Mouse (Mus musculus): Measurements from ENCODE around the gene Scarb1. TPM values are rescaled to one million over a fixed set of nuclear protein-coding genes. Genes with fewer than 3 reads are reported as not detected.

Gene Scarb1
- polyA plus RNA-seq, 1 experiment from 2014 or later = 51.6 TPM

GRCm38 (mm10) chr5:125306824-125307223 is 34.1 kb downstream of the Scarb1 start:
- Histone ChIP-seq H3K27ac (ENCODE audit: low read length) (no peak overlapping the region), H3K9me3 (replicated peaks; ENCODE audit: control insufficient read depth, low read length, poor library complexity, severe bottlenecking) (no peaks in the 10 kb centered on the region), H3K4me1 (ENCODE audit: control insufficient read depth, insufficient read depth, low read length) (0 out of 2 replicates have a peak, but pooled peaks cover 2% of the 10 kb centered on the region), H3K4me3 (ENCODE audit: low read depth, low read length) (no peak overlapping the region), H3K4me2 (ENCODE audit: low read length) (no peak overlapping the region), H3K27me3 (ENCODE audit: control insufficient read depth, insufficient read depth, low read depth, low read length) (no peaks in the 10 kb centered on the region), H3K36me3 (ENCODE audit: control insufficient read depth, insufficient read depth, low read length) (no peaks in the 10 kb centered on the region), H3K9ac (ENCODE audit: low read depth, low read length) (no peak overlapping the region)
- ATAC-seq = no peak
- 77% methylated on average over 13 of the region's 13 CpGs for WGBS

DNA sequence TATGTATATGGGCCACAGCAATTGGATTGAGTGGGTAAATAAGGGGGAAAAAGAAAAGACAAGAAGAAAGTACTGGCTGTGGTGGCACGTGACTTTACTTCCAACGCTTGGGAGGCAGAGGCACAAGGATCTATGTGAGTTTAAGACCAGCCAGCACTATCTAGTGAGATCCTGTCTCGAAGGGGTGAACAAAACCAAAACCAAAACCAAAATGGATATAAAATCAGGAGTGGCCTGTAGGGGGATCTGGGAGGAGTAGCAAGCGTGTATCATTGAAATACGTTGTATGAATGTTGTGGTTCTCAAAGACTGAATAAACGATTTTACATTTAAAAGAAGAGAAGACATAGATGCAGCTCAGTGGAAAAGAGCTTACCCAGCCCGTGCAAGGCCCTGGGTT is 34.5 kb downstream of the Scarb1 start:
- WGBS = 83% methylated on average over 7 of the region's 7 CpGs
- no peak for ATAC-seq
- no peaks in the 10 kb centered on the region for H3K27me3 ChIP-seq (ENCODE audit: control insufficient read depth, insufficient read depth, low read depth, low read length)
- no peaks in the 10 kb centered on the region for H3K9me3 ChIP-seq (replicated peaks; ENCODE audit: control insufficient read depth, low read length, poor library complexity, severe bottlenecking)
- no peak overlapping the region for H3K4me2 ChIP-seq (ENCODE audit: low read length)
- H3K36me3 ChIP-seq (ENCODE audit: control insufficient read depth, insufficient read depth, low read length) = no peaks in the 10 kb centered on the region
- 0 out of 2 replicates have a peak, but pooled peaks cover 2% of the 10 kb centered on the region for H3K4me1 ChIP-seq (ENCODE audit: control insufficient read depth, insufficient read depth, low read length)
- H3K9ac ChIP-seq (ENCODE audit: low read depth, low read length) = no peak overlapping the region
- no peak overlapping the region for H3K27ac ChIP-seq (ENCODE audit: low read length)
- no peak overlapping the region for H3K4me3 ChIP-seq (ENCODE audit: low read depth, low read length)

DNA sequence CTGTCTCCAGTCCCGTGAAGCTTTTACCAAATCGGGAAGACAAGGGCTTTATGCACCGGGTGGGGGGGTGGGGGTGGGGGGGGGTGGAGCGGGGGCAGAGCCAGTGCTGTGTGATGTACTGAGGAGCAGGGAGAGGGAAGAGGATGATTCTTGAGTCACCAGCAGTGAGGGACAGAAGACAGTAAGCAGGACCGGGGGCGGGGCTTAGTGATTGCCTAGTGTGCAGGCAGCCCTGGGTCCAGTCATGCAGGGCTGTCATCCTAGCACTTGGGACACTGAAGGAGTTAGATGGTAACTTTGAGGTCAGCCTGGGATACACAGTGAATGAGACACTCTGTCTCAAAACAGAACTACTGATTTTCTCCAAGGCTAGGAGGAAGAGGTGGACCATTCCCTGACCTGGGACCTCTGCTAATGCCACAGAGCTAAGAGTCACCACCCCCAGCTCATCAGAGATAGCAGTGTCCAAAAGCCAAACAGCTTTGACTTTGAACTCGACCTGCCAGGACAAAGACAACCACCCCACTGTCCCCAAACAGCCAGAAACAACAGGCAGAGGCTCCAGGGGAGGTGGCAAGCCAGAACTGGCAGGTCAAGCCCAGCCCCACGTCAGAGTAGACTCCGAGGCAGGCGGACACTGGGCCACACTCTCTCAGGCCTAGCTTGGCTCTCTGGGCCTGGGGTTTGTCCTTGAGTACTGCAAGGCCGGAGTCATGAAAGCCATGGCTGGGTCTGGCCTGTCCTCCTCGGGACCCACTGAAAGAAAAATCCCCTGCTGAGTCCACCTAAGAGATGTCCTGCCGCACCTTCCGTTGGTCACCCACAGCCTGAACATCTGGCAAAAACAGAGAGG is 35.4 kb downstream of the Scarb1 start:
- Histone ChIP-seq H3K27ac (ENCODE audit: low read length) (no peak overlapping the region), H3K9ac (ENCODE audit: low read depth, low read length) (no peak overlapping the region), H3K9me3 (replicated peaks; ENCODE audit: control insufficient read depth, low read length, poor library complexity, severe bottlenecking) (no peaks in the 10 kb centered on the region), H3K36me3 (ENCODE audit: control insufficient read depth, insufficient read depth, low read length) (no peaks in the 10 kb centered on the region), H3K4me1 (ENCODE audit: control insufficient read depth, insufficient read depth, low read length) (0 out of 2 replicates have a peak, but pooled peaks cover 2% of the 10 kb centered on the region), H3K27me3 (ENCODE audit: control insufficient read depth, insufficient read depth, low read depth, low read length) (no peaks in the 10 kb centered on the region), H3K4me2 (ENCODE audit: low read length) (no peak overlapping the region), H3K4me3 (ENCODE audit: low read depth, low read length) (no peak overlapping the region)
- WGBS = 59% methylated on average over 14 of the region's 14 CpGs
- no peak for ATAC-seq

- Histone ChIP-seq H3K36me3 (ENCODE audit: control insufficient read depth, insufficient read depth, low read length) (peaks cover 6% of the 10 kb centered on the region; the same call in 1 of the 2 replicates), H3K4me3 (ENCODE audit: low read depth, low read length) (no peak overlapping the region), H3K4me1 (ENCODE audit: control insufficient read depth, insufficient read depth, low read length) (0 out of 2 replicates have a peak, but pooled peaks cover 2% of the 10 kb centered on the region), H3K9me3 (replicated peaks; ENCODE audit: control insufficient read depth, low read length, poor library complexity, severe bottlenecking) (no peaks in the 10 kb centered on the region), H3K9ac (ENCODE audit: low read depth, low read length) (no peak overlapping the region), H3K27me3 (ENCODE audit: control insufficient read depth, insufficient read depth, low read depth, low read length) (no peaks in the 10 kb centered on the region), H3K4me2 (ENCODE audit: low read length) (peak overlapping the region; percentile 7; the same call in 1 of the 2 replicates), H3K27ac (ENCODE audit: low read length) (no peak overlapping the region)
- peak; percentile 67; the same call in 1 of the 2 replicates for ATAC-seq
- WGBS = 18% methylated on average over 18 of the region's 18 CpGs
Observed at GRCm38 (mm10) chr5:125304245-125304856, 36.5 kb downstream of the Scarb1 start.

DNA sequence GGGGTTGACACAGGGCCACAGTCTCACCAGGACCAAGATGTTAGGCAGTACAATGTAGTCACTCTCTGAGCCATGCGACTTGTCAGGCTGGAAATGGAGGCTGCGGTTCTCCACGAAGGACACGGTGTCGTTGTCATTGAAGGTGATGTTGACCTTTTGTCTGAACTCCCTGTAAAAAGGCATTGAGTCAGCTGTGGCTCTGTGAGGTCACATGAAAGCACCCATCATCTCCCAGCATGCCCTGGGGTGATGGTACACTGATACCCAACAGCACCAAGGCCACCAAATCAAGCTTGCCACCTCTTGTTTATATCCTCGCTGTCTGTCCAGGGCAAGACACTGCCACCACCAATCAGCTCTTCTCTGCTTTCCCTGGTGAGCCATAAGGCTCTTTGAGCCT is 37.8 kb downstream of the Scarb1 start:
- no peak overlapping the region for H3K27ac ChIP-seq (ENCODE audit: low read length)
- H3K4me1 ChIP-seq (ENCODE audit: control insufficient read depth, insufficient read depth, low read length) = 0 out of 2 replicates have a peak, but pooled peaks cover 2% of the 10 kb centered on the region
- ATAC-seq = no peak
- no peaks in the 10 kb centered on the region for H3K9me3 ChIP-seq (replicated peaks; ENCODE audit: control insufficient read depth, low read length, poor library complexity, severe bottlenecking)
- WGBS = 95% methylated on average over 6 of the region's 6 CpGs
- no peak overlapping the region for H3K9ac ChIP-seq (ENCODE audit: low read depth, low read length)
- no peak overlapping the region for H3K4me2 ChIP-seq (ENCODE audit: low read length)
- no peaks in the 10 kb centered on the region for H3K27me3 ChIP-seq (ENCODE audit: control insufficient read depth, insufficient read depth, low read depth, low read length)
- no peak overlapping the region for H3K4me3 ChIP-seq (ENCODE audit: low read depth, low read length)
- peaks cover 6% of the 10 kb centered on the region; the same call in 1 of the 2 replicates for H3K36me3 ChIP-seq (ENCODE audit: control insufficient read depth, insufficient read depth, low read length)

GRCm38 (mm10) chr5:125298234-125298633 is 42.7 kb downstream of the Scarb1 start:
- Histone ChIP-seq H3K27me3 (ENCODE audit: control insufficient read depth, insufficient read depth, low read depth, low read length) (no peaks in the 10 kb centered on the region), H3K27ac (ENCODE audit: low read length) (no peak overlapping the region), H3K36me3 (ENCODE audit: control insufficient read depth, insufficient read depth, low read length) (peaks cover 22% of the 10 kb centered on the region), H3K4me2 (ENCODE audit: low read length) (no peak overlapping the region), H3K4me1 (ENCODE audit: control insufficient read depth, insufficient read depth, low read length) (no peaks in the 10 kb centered on the region), H3K4me3 (ENCODE audit: low read depth, low read length) (no peak overlapping the region), H3K9ac (ENCODE audit: low read depth, low read length) (no peak overlapping the region), H3K9me3 (replicated peaks; ENCODE audit: control insufficient read depth, low read length, poor library complexity, severe bottlenecking) (no peaks in the 10 kb centered on the region)
- ATAC-seq = no peak
- WGBS = 93% methylated on average over 9 of the region's 9 CpGs

DNA sequence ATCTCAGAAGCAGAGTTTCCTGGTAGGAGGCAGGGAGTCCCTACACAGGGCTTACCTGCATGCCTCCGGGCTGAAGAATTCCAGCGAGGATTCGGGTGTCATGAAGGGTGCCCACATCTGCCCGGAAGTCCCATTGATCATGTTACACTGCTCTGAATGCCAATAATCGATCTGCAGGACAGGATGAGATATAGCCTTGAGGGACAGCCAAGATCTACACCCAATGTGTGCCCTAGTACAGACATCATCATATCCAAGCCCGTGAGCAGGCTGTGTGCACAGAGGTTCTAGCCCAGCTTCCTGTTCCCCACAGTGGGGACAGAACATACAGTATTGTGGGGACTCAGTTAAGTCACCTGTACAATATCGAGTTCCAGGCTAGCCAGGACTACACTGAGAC is 43.7 kb downstream of the Scarb1 start:
- Histone ChIP-seq H3K4me2 (ENCODE audit: low read length) (no peak overlapping the region), H3K27ac (ENCODE audit: low read length) (no peak overlapping the region), H3K4me3 (ENCODE audit: low read depth, low read length) (no peak overlapping the region), H3K9ac (ENCODE audit: low read depth, low read length) (no peak overlapping the region), H3K9me3 (replicated peaks; ENCODE audit: control insufficient read depth, low read length, poor library complexity, severe bottlenecking) (no peaks in the 10 kb centered on the region), H3K27me3 (ENCODE audit: control insufficient read depth, insufficient read depth, low read depth, low read length) (no peaks in the 10 kb centered on the region), H3K36me3 (ENCODE audit: control insufficient read depth, insufficient read depth, low read length) (peaks cover 22% of the 10 kb centered on the region), H3K4me1 (ENCODE audit: control insufficient read depth, insufficient read depth, low read length) (no peaks in the 10 kb centered on the region)
- 96% methylated on average over 7 of the region's 7 CpGs for WGBS
- no peak for ATAC-seq

- no peaks in the 10 kb centered on the region for H3K9me3 ChIP-seq (replicated peaks; ENCODE audit: control insufficient read depth, low read length, poor library complexity, severe bottlenecking)
- no peaks in the 10 kb centered on the region for H3K4me1 ChIP-seq (ENCODE audit: control insufficient read depth, insufficient read depth, low read length)
- no peak overlapping the region for H3K4me3 ChIP-seq (ENCODE audit: low read depth, low read length)
- WGBS = 65% methylated on average over 7 of the region's 7 CpGs
- ATAC-seq = no peak
- no peak overlapping the region for H3K9ac ChIP-seq (ENCODE audit: low read depth, low read length)
- no peaks in the 10 kb centered on the region for H3K27me3 ChIP-seq (ENCODE audit: control insufficient read depth, insufficient read depth, low read depth, low read length)
- H3K36me3 ChIP-seq (ENCODE audit: control insufficient read depth, insufficient read depth, low read length) = peaks cover 16% of the 10 kb centered on the region
- H3K4me2 ChIP-seq (ENCODE audit: low read length) = no peak overlapping the region
- H3K27ac ChIP-seq (ENCODE audit: low read length) = no peak overlapping the region
Observed at GRCm38 (mm10) chr5:125292951-125293350, 47.9 kb downstream of the Scarb1 start.

- H3K4me3 ChIP-seq (ENCODE audit: low read depth, low read length) = no peak overlapping the region
- no peaks in the 10 kb centered on the region for H3K4me1 ChIP-seq (ENCODE audit: control insufficient read depth, insufficient read depth, low read length)
- H3K4me2 ChIP-seq (ENCODE audit: low read length) = no peak overlapping the region
- 92% methylated on average over 8 of the region's 8 CpGs for WGBS
- H3K27ac ChIP-seq (ENCODE audit: low read length) = no peak overlapping the region
- H3K36me3 ChIP-seq (ENCODE audit: control insufficient read depth, insufficient read depth, low read length) = peaks cover 16% of the 10 kb centered on the region
- H3K27me3 ChIP-seq (ENCODE audit: control insufficient read depth, insufficient read depth, low read depth, low read length) = no peaks in the 10 kb centered on the region
- ATAC-seq = no peak
- no peak overlapping the region for H3K9ac ChIP-seq (ENCODE audit: low read depth, low read length)
- H3K9me3 ChIP-seq (replicated peaks; ENCODE audit: control insufficient read depth, low read length, poor library complexity, severe bottlenecking) = no peaks in the 10 kb centered on the region
Observed at GRCm38 (mm10) chr5:125291895-125292294, 49.0 kb downstream of the Scarb1 start.

Measured in midbrain, embryonic 16.5 days (tissue).